In the genomic region with DNA sequence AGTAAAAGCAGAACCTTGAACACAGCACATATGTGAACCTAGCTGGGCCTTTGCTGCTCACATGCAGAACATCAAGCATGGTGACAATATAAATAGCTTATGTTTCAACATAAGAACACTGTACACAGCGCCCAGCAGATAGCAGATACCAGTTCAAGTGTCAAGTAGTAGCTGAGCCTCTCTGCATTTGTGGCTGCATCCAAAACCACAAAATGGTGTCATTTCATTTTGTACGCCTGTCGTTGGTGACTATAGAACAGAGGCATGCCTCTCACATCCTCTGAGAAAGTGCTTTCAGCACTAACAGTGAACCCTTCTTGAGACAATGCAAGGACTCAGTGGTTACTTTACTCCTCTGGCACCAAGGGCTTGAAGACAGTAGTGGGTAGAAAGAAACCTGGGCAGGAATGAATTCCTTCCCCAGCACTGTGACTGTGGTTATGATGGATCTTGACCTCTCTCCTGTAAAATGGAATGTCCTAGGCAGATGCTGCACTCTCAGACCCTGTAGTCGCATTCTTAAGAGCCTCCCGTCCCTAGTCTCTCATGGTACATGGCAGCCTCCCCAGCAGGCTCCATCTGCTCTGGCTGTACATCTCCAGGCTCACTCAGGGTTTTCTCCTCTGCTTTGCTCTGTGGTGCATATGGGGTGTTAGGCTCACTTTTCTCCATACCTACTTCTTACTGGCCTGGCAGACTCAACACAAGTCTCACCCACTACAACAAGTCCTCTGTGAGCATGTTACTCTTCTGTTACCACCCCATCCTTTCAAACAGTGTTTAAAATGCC, we compare ENCODE assay signal across 12 mouse cellular contexts.
DNase-seq lines count a peak whose midpoint lies in the region; ATAC-seq and TF ChIP-seq lines count a peak whose summit lies in the region.
"Had no signal": no experiment of that assay in that cellular context is flagged by ENCODE, and none has a peak within 500 bp of the region (broad histone marks: within the 10 kb centered on the region; RNA-seq: fewer than 3 reads in every experiment).

No protein-coding gene starts in this region.

- ATAC-seq in forebrain, embryonic 15.5 days (replicated peaks), result 0 out of 2 replicates have a peak, but pooled peaks have one; percentile 37
- no peak; the same call in 1 of the 2 replicates for ATAC-seq in forebrain, embryonic 13.5 days
- ATAC-seq in midbrain, embryonic 11.5 days (ENCODE audit: low FRiP score), result no peak

- H3K9me3 ChIP-seq in forebrain, embryonic 15.5 days, result no peaks in the 10 kb centered on the region
- no peaks in the 10 kb centered on the region for H3K9me3 ChIP-seq in forebrain, embryonic 13.5 days (replicated peaks)
- H3K9me3 ChIP-seq in midbrain, embryonic 11.5 days (ENCODE audit: control insufficient read depth, low read length), result no peaks in the 10 kb centered on the region
- H3K9me3 ChIP-seq in midbrain, embryonic 10.5 days (replicated peaks), result no peaks in the 10 kb centered on the region
- H3K9me3 ChIP-seq: limb, embryonic 13.5 days had no signal

- peak; percentile 8 for DNase-seq in midbrain, embryonic 11.5 days (ENCODE audit: low spot score, missing footprints)
- no peak for DNase-seq in midbrain, embryonic 10.5 days (ENCODE audit: low spot score)
- peak; percentile 73 for DNase-seq in brain, adult 2 months (ENCODE audit: low read depth, low spot score)
- DNase-seq in urinary bladder, postnatal 14 days (ENCODE audit: low spot score), result no peak
- DNase-seq in heart, postnatal 36 days, result no peak
- DNase-seq: gastrocnemius, postnatal 14 days; layer of hippocampus, postnatal 36 days; lung, postnatal 14 days had no signal

- H3K4me3 ChIP-seq in forebrain, embryonic 15.5 days, result no peak overlapping the region
- no peak overlapping the region for H3K4me3 ChIP-seq in forebrain, embryonic 13.5 days
- no peak overlapping the region for H3K4me3 ChIP-seq in midbrain, embryonic 11.5 days (ENCODE audit: low read depth, low read length)
- no peak overlapping the region for H3K4me3 ChIP-seq in midbrain, embryonic 10.5 days
- no peak overlapping the region for H3K4me3 ChIP-seq in myocyte
- H3K4me3 ChIP-seq: limb, embryonic 13.5 days had no signal

- WGBS in forebrain, embryonic 15.5 days, result 81% methylated on average over 5 of the region's 5 CpGs
- 84% methylated on average over 5 of the region's 5 CpGs for WGBS in forebrain, embryonic 13.5 days
- whole genome bisulfite sequencing in midbrain, embryonic 11.5 days, result 86% methylated on average over 5 of the region's 5 CpGs
- WGBS in midbrain, embryonic 10.5 days, result 90% methylated on average over 5 of the region's 5 CpGs

- H3K4me1 ChIP-seq in forebrain, embryonic 15.5 days, result peaks cover 14% of the 10 kb centered on the region
- H3K4me1 ChIP-seq in forebrain, embryonic 13.5 days, result peaks cover 25% of the 10 kb centered on the region
- peaks cover 10% of the 10 kb centered on the region for H3K4me1 ChIP-seq in midbrain, embryonic 11.5 days (ENCODE audit: control insufficient read depth, insufficient read depth, low read length)
- peaks cover 27% of the 10 kb centered on the region for H3K4me1 ChIP-seq in midbrain, embryonic 10.5 days

- H3K79me2 ChIP-seq in myocyte (ENCODE audit: control insufficient read depth, insufficient read depth), result no peaks in the 10 kb centered on the region

- TF ChIP-seq POLR2A in myocyte (IDR thresholded peaks at IDR 0.05; ENCODE audit: insufficient read length, low read depth), result no peak

- H3ac ChIP-seq in myocyte (ENCODE audit: control insufficient read depth, insufficient read length), result no peak overlapping the region

- intact Hi-C loops in heart, postnatal 36 days (cut with DNase I), result no loop called here

- H3K4me2 ChIP-seq in forebrain, embryonic 15.5 days (replicated peaks), result no peak overlapping the region
- no peak overlapping the region for H3K4me2 ChIP-seq in forebrain, embryonic 13.5 days
- no peak overlapping the region for H3K4me2 ChIP-seq in midbrain, embryonic 11.5 days
- H3K4me2 ChIP-seq in myocyte (ENCODE audit: low read depth), result peak overlapping the region; percentile 52
- H3K4me2 ChIP-seq: limb, embryonic 13.5 days had no signal

- no peaks in the 10 kb centered on the region for H3K36me3 ChIP-seq in forebrain, embryonic 15.5 days
- H3K36me3 ChIP-seq in forebrain, embryonic 13.5 days (ENCODE audit: poor library complexity, severe bottlenecking), result no peaks in the 10 kb centered on the region
- no peaks in the 10 kb centered on the region for H3K36me3 ChIP-seq in midbrain, embryonic 11.5 days (ENCODE audit: control insufficient read depth, insufficient read depth, low read length)
- no peaks in the 10 kb centered on the region for H3K36me3 ChIP-seq in midbrain, embryonic 10.5 days
- H3K36me3 ChIP-seq in myocyte (ENCODE audit: control insufficient read depth, insufficient read depth), result no peaks in the 10 kb centered on the region
- H3K36me3 ChIP-seq: limb, embryonic 13.5 days had no signal

- H3K9ac ChIP-seq in forebrain, embryonic 15.5 days (replicated peaks), result no peak overlapping the region
- no peak overlapping the region for H3K9ac ChIP-seq in forebrain, embryonic 13.5 days
- no peak overlapping the region for H3K9ac ChIP-seq in midbrain, embryonic 11.5 days (ENCODE audit: low read length)
- H3K9ac ChIP-seq: limb, embryonic 13.5 days had no signal

- H3K27me3 ChIP-seq in forebrain, embryonic 15.5 days, result no peaks in the 10 kb centered on the region
- no peaks in the 10 kb centered on the region for H3K27me3 ChIP-seq in forebrain, embryonic 13.5 days
- H3K27me3 ChIP-seq in midbrain, embryonic 11.5 days (ENCODE audit: control insufficient read depth, insufficient read depth, low read length), result no peaks in the 10 kb centered on the region
- H3K27me3 ChIP-seq in midbrain, embryonic 10.5 days (ENCODE audit: low read depth, poor library complexity, severe bottlenecking), result no peaks in the 10 kb centered on the region
- no peaks in the 10 kb centered on the region for H3K27me3 ChIP-seq in myocyte (ENCODE audit: control insufficient read depth, insufficient read depth, insufficient read length)

- H3K27ac ChIP-seq in forebrain, embryonic 15.5 days (replicated peaks), result no peak overlapping the region
- H3K27ac ChIP-seq in forebrain, embryonic 13.5 days, result no peak overlapping the region
- H3K27ac ChIP-seq in midbrain, embryonic 11.5 days (ENCODE audit: low read depth, low read length), result no peak overlapping the region
- H3K27ac ChIP-seq in midbrain, embryonic 10.5 days (replicated peaks), result no peak overlapping the region
- H3K27ac ChIP-seq: limb, embryonic 13.5 days had no signal

TF ChIP-seq in myocyte, 11 proteins besides CTCF, POLR2A, EP300 and RAD21:
- TF ChIP-seq REST (IDR thresholded peaks at IDR 0.05; ENCODE audit: insufficient read depth, insufficient read length) (no peak), MAX (IDR thresholded peaks at IDR 0.05; ENCODE audit: low read depth) (no peak), MYOG (IDR thresholded peaks at IDR 0.05; ENCODE audit: control insufficient read depth in 1 of 3, insufficient read depth in 1 of 3, insufficient read length in 2 of 3, low read depth in 2 of 3) (no peak), TCF3 (IDR thresholded peaks at IDR 0.05; ENCODE audit: insufficient read length, low read depth) (no peak), USF1 (IDR thresholded peaks at IDR 0.05; ENCODE audit: low read depth) (no peak), SRF (IDR thresholded peaks at IDR 0.05; ENCODE audit: control insufficient read depth, insufficient read length, low read depth) (no peak), POLR2AphosphoS2 (IDR thresholded peaks at IDR 0.05; ENCODE audit: insufficient read length, low read depth) (no peak), TCF12 (IDR thresholded peaks at IDR 0.05; ENCODE audit: insufficient read depth, poor library complexity, severe bottlenecking) (no peak), E2F4 (IDR thresholded peaks at IDR 0.05; ENCODE audit: insufficient read depth) (no peak), MYOD1 (IDR thresholded peaks at IDR 0.05; ENCODE audit: control insufficient read depth in 1 of 3, insufficient read length in 2 of 3, low read depth in 2 of 3) (no peak), CEBPB (IDR thresholded peaks at IDR 0.05; ENCODE audit: insufficient read depth, poor library complexity, severe bottlenecking) (no peak)

Comparison
In these comparisons a context has a peak if more than half of its experiments do, and no peak if none do; other contexts are left out.
1. DNase-seq: peak in midbrain, embryonic 11.5 days (single experiment) and brain, adult 2 months (single experiment); none in midbrain, embryonic 10.5 days (single experiment), urinary bladder, postnatal 14 days (single experiment) and heart, postnatal 36 days (0 of 2).